Mouse (Mus musculus) heart, embryonic 14.5 days (tissue): ENCODE measurements around the gene Zbtb3. TPM values are rescaled to one million over a fixed set of nuclear protein-coding genes. Genes with fewer than 3 reads are reported as not detected.

Source experiments
- ATAC-seq: fragments of 200-750 bp; cut with Nextera tagmentation; 2 replicates; pipeline ENCODE4 v1.8.0; 2017; ENCODE audit warnings: low read depth, moderate TSS enrichment; ENCODE audit not compliant: insufficient number of reproducible peaks, insufficient read depth, low FRiP score
- H3K27ac ChIP-seq, 2 experiments: fragments of 200-500 bp in 1 of 2; fragments of 300-500 bp in 1 of 2; sonication (generic) in 1 of 2; replicated peaks in 1 of 2; 2 replicates each; pipeline ENCODE4 v1.5.1; 2012 to 2014; ENCODE audit warnings: low read depth in 2 of 2, low read length in 2 of 2, control low read depth in 1 of 2, mild to moderate bottlenecking in 1 of 2, mixed read lengths in 1 of 2; ENCODE audit not compliant: control insufficient read depth in 1 of 2, insufficient read depth in 1 of 2
- H3K27me3 ChIP-seq: fragments of 300-500 bp; sonication (generic); 2 replicates; pipeline ENCODE4 v1.6.1; 2014; ENCODE audit warnings: mild to moderate bottlenecking, low read length, control low read depth; ENCODE audit not compliant: control insufficient read depth, insufficient read depth
- H3K36me3 ChIP-seq: fragments of 300-500 bp; sonication (generic); 2 replicates; pipeline ENCODE4 v1.6.1; 2014; ENCODE audit warnings: mild to moderate bottlenecking, control low read depth, low read length, mixed read lengths; ENCODE audit not compliant: control insufficient read depth, insufficient read depth
- H3K4me1 ChIP-seq, 2 experiments: fragments of 200-500 bp in 1 of 2; fragments of 300-500 bp in 1 of 2; sonication (generic) in 1 of 2; 2 replicates each; pipeline ENCODE4 v1.6.1; 2012 to 2014; ENCODE audit warnings: low read length in 2 of 2, control low read depth in 1 of 2, mixed read lengths in 1 of 2; ENCODE audit not compliant: control insufficient read depth in 2 of 2, insufficient read depth in 2 of 2
- H3K4me2 ChIP-seq: fragments of 300-500 bp; sonication (generic); 2 replicates; pipeline ENCODE4 v1.6.1; 2014; ENCODE audit warnings: mild to moderate bottlenecking, low read length
- H3K4me3 ChIP-seq, 2 experiments: fragments of 200-500 bp in 1 of 2; fragments of 300-500 bp in 1 of 2; sonication (generic) in 1 of 2; 2 replicates each; pipeline ENCODE4 v1.5.1; 2012 to 2014; ENCODE audit warnings: low read length in 2 of 2, mild to moderate bottlenecking in 2 of 2, control low read depth in 1 of 2, low read depth in 1 of 2, moderate library complexity in 1 of 2; ENCODE audit not compliant: control insufficient read depth in 1 of 2, insufficient read depth in 1 of 2
- H3K9ac ChIP-seq: fragments of 300-500 bp; sonication (generic); 2 replicates; pipeline ENCODE4 v1.6.1; 2014; ENCODE audit warnings: mild to moderate bottlenecking, low read length
- H3K9me3 ChIP-seq: fragments of 300-500 bp; sonication (generic); 2 replicates; pipeline ENCODE4 v1.6.1; 2016; ENCODE audit warnings: low read length, control low read depth; ENCODE audit not compliant: control insufficient read depth
- WGBS: fragments of 180-500 bp; shearing (Covaris S2); extraction: QIAGEN DNeasy Blood & Tissue Kit; methylation state at CpG from one replicate; pipeline ENCODE4 v1.1.7; 2014; 5-methylcytosine and 5-hydroxymethylcytosine counted together
- polyA plus RNA-seq: library from polyadenylated mRNA; unstranded; fragments of >200 nt; fragmentation: Nextera tagmentation; extraction: Ambion mirVana; gene quantifications from 2 replicates; pipeline ENCODE4 v1.2.1, GENCODE M21; 2014

The Zbtb3 gene
- polyA plus RNA-seq, 1 experiment from 2014 or later = 3.0 TPM

- Histone ChIP-seq H3K27me3 (no peaks in the 10 kb centered on the region), H3K4me1 (peaks cover 0 to 2% of the 10 kb centered on the region in 2 experiments; a peak in 1 of 4 replicates), H3K9ac (no peak overlapping the region), H3K4me2 (no peak overlapping the region), H3K4me3 (no peak overlapping the region), H3K9me3 (peaks cover 8% of the 10 kb centered on the region; the same call in 1 of the 2 replicates), H3K27ac (no peak overlapping the region), H3K36me3 (peaks cover 85% of the 10 kb centered on the region)
- no peak for ATAC-seq
- WGBS = 98% methylated on average over 9 of the region's 9 CpGs
Observed at GRCm38 (mm10) chr19:8765562-8765961, 36.8 kb upstream of the Zbtb3 start.

GRCm38 (mm10) chr19:8770567-8771270 is 31.6 kb upstream of the Zbtb3 start, which contains the start of gene Tmem223:
Gene Tmem223, plus strand, starts transcription at chr19:8770996.
- peaks cover 67% of the 10 kb centered on the region for H3K36me3 ChIP-seq
- peak; percentile 10; the same call in 1 of the 2 replicates for ATAC-seq
- 20% methylated on average over 29 of the region's 29 CpGs for WGBS

GRCm38 (mm10) chr19:8772996-8773395 is 29.4 kb upstream of the Zbtb3 start:
- Histone ChIP-seq H3K9ac (peak overlapping the region; percentile 95; the same call in 1 of the 2 replicates), H3K4me1 (peaks cover 12 to 23% of the 10 kb centered on the region in 2 experiments), H3K9me3 (no peaks in the 10 kb centered on the region), H3K4me3 (peak overlapping the region in 1 of 2 experiments; percentile 85; a peak in 1 of 4 replicates), H3K27ac (peak overlapping the region in 1 of 2 experiments; percentile 46; a peak in 2 of 4 replicates), H3K27me3 (no peaks in the 10 kb centered on the region), H3K4me2 (peak overlapping the region; percentile 98), H3K36me3 (peaks cover 53% of the 10 kb centered on the region)
- no peak for ATAC-seq
- WGBS = 63% methylated on average over 5 of the region's 5 CpGs

More at GRCm38 (mm10) chr19:8770567-8771270, 31.6 kb upstream of the Zbtb3 start, which contains the start of gene Tmem223:
- H3K4me2 ChIP-seq = peak within 1 kb of the TSS; percentile 74
- peak within 1 kb of the TSS; percentile 84 to 91 for H3K4me3 ChIP-seq
- H3K27ac ChIP-seq = peak within 1 kb of the TSS; percentile 89 to 92
- H3K9ac ChIP-seq = peak within 1 kb of the TSS; percentile 98
- peaks cover 12 to 23% of the 10 kb centered on the region in 2 experiments for H3K4me1 ChIP-seq
- no peaks in the 10 kb centered on the region for H3K9me3 ChIP-seq
- H3K27me3 ChIP-seq = no peaks in the 10 kb centered on the region

- Histone ChIP-seq H3K4me3 (peak overlapping the region; percentile 15 to 85), H3K27ac (peak overlapping the region; percentile 14 to 46; a peak in 2 of 4 replicates), H3K9me3 (no peaks in the 10 kb centered on the region), H3K9ac (peak overlapping the region; percentile 95), H3K27me3 (no peaks in the 10 kb centered on the region), H3K4me2 (peak overlapping the region; percentile 98), H3K4me1 (peaks cover 12 to 23% of the 10 kb centered on the region in 2 experiments), H3K36me3 (peaks cover 53% of the 10 kb centered on the region)
- ATAC-seq = no peak
- 44% methylated on average over 6 of the region's 6 CpGs for whole genome bisulfite sequencing
Observed at GRCm38 (mm10) chr19:8773409-8773808, 28.9 kb upstream of the Zbtb3 start.

GRCm38 (mm10) chr19:8774086-8774835 is 28.1 kb upstream of the Zbtb3 start, which contains the start of gene Tmem179b:
Gene Tmem179b, minus strand, starts transcription at chr19:8774467.
- Histone ChIP-seq H3K36me3 (peaks cover 49% of the 10 kb centered on the region), H3K4me3 (peak within 1 kb of the TSS; percentile 81 to 85), H3K9me3 (no peaks in the 10 kb centered on the region), H3K27ac (peak within 1 kb of the TSS; percentile 96 to 98), H3K4me2 (peak within 1 kb of the TSS; percentile 98), H3K9ac (peak within 1 kb of the TSS; percentile 95), H3K27me3 (no peaks in the 10 kb centered on the region), H3K4me1 (peaks cover 12 to 23% of the 10 kb centered on the region in 2 experiments)
- WGBS = 1% methylated on average over 63 of the region's 68 CpGs
- peak; percentile 85 for ATAC-seq

- Histone ChIP-seq H3K27me3 (no peaks in the 10 kb centered on the region), H3K27ac (peak overlapping the region; percentile 96 to 98), H3K4me3 (peak overlapping the region; percentile 81 to 85), H3K4me2 (peak overlapping the region; percentile 98), H3K9me3 (no peaks in the 10 kb centered on the region), H3K4me1 (peaks cover 12 to 23% of the 10 kb centered on the region in 2 experiments), H3K9ac (peak overlapping the region; percentile 95), H3K36me3 (peaks cover 46% of the 10 kb centered on the region)
- ATAC-seq = 0 out of 2 replicates have a peak, but pooled peaks have one; percentile 2
- 3% methylated on average over 20 of the region's 20 CpGs for WGBS
Observed at GRCm38 (mm10) chr19:8774951-8775421, 27.4 kb upstream of the Zbtb3 start.
